Mouse (Mus musculus): ENCODE results near the gene Jagn1.

DNA sequence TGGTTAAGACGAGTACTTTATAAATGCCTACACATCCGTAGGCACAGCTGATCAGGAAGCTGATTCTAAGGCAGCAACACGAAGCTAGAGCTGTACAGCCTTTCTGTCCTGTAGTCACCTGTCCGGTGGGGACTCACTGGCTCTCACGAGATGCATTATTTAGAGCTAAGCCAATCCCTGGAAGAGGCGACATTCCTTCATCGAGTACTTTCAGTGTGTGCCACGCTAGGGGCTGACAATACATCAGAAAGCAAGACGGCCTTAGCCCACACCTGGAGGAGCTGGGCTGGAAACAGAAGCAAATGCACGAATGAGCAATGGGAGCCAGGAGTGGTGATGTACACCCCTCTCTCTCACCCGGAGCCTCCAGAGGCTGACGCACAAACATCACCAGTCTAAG lies 5.2 kb upstream of the Jagn1 start:
- TF ChIP-seq CTCF (IDR thresholded peaks at IDR 0.05; ENCODE audit: low read depth) (no peak), EP300 (IDR thresholded peaks at IDR 0.05; ENCODE audit: low read depth) (no peak)

Data from liver, embryonic 14.5 days (tissue).